Mouse (Mus musculus): Measurements from ENCODE around the gene Gm42372. TPM values are rescaled to one million over a fixed set of nuclear protein-coding genes. Genes with fewer than 3 reads are reported as not detected.
"Not testable (repeated sequence)": the region's sequence is repeated elsewhere in the genome, so short reads cannot be mapped to it uniquely, and the experiment has no call there.

The Gm42372 gene
- polyA plus RNA-seq, 1 experiment from 2014 or later, result 0.59 TPM

DNA sequence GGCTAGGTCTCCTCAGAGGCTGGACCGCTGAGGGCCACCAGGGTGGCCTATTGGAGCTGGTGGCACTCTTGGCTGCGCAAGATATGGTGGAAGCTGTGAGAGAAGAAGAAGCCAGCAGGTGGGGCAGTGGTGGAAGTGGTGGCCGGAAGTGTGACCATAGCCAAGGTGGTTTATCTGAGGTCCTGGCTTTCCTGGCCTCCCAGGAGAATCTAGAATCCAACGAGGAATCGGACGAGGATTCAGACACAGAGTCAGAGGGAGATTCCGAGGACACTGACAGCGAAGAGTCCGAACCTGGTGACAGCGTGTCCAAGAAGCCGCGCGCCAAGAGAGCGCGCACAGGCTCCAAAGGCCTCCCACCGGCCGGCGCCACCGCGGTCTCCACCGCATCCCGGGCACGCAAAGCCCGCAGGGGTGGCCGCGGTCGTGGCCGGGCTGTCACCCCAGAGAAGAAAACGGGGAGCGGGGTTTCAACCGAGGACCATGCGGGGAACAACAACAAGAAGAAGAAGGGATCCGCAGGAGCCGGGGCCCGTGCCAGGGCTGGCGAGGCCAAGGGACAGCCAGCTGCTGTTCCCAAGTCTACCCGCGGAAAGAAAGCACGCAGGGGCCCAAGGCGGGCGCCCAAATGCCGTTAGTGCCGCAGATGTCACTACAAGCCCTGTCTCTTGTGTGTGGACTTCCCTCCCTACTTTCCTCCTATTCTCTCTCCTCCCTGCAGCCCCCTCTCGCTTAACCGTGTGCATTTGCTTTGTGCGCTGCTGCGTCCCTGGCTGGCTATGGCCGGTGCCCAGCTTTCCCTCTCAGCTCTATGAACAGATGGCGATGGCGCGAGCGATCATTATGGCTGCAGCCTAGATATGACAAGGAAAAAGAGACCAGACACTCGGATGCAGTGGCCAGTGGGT lies 36.2 kb upstream of the Gm42372 start:
- WGBS, result 13% methylated on average over 53 of the region's 53 CpGs
- Histone ChIP-seq H3K4me3 (ENCODE audit: low read depth, low read length) (peak overlapping the region; percentile 31), H3K36me3 (ENCODE audit: control insufficient read depth, insufficient read depth, low read length) (no peaks in the 10 kb centered on the region), H3K9me3 (ENCODE audit: control insufficient read depth, low read depth, low read length) (no peaks in the 10 kb centered on the region), H3K9ac (replicated peaks; ENCODE audit: low read depth, low read length) (peak overlapping the region; percentile 25; the same call in 1 of the 2 replicates), H3K4me1 (ENCODE audit: control insufficient read depth, insufficient read depth, low read length) (peaks cover 43% of the 10 kb centered on the region), H3K4me2 (replicated peaks; ENCODE audit: low read depth, low read length) (peak overlapping the region; percentile 59), H3K27me3 (ENCODE audit: control insufficient read depth, insufficient read depth, low read length) (peaks cover 20% of the 10 kb centered on the region), H3K27ac (ENCODE audit: low read length) (no peak overlapping the region)
- ATAC-seq (ENCODE audit: insufficient number of reproducible peaks, insufficient read depth, low FRiP score, low read depth), result no peak

DNA sequence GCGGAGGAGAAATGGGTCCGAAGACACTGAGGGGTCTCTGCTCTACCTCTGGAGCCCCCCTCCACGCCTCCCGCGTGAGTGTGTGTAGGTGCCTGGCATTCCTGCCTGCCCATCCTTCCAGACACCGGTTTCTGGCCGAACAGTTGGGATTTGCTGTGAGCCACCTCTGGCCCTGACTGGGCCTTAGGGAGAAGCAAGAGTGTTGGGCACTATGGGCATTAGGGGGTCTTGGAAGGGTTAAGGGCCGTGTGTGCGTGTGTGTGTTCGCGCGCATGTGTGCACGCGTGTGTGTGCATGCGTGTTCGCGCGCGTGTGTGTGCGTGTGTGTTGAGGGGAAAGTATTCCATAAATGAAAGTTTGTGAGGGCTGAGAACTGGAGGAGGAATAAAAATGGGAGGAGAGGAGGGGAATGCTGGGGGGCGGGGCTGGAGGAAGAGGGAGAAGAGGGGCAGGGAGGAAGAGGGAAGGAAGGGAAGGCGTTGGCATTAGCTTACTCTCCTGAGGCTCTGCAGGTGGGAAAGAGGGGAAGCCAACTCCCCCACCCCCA lies 35.5 kb upstream of the Gm42372 start:
- Histone ChIP-seq H3K4me2 (replicated peaks; ENCODE audit: low read depth, low read length) (peak overlapping the region; percentile 59), H3K4me3 (ENCODE audit: low read depth, low read length) (peak overlapping the region; percentile 31), H3K27ac (ENCODE audit: low read length) (0 out of 2 replicates have a peak overlapping the region, but pooled peaks have one; percentile 16), H3K36me3 (ENCODE audit: control insufficient read depth, insufficient read depth, low read length) (no peaks in the 10 kb centered on the region), H3K27me3 (ENCODE audit: control insufficient read depth, insufficient read depth, low read length) (peaks cover 20% of the 10 kb centered on the region), H3K9ac (replicated peaks; ENCODE audit: low read depth, low read length) (no peak overlapping the region), H3K4me1 (ENCODE audit: control insufficient read depth, insufficient read depth, low read length) (peaks cover 43% of the 10 kb centered on the region), H3K9me3 (ENCODE audit: control insufficient read depth, low read depth, low read length) (no peaks in the 10 kb centered on the region)
- 17% methylated on average over 22 of the region's 22 CpGs for WGBS
- ATAC-seq (ENCODE audit: insufficient number of reproducible peaks, insufficient read depth, low FRiP score, low read depth), result no peak

DNA sequence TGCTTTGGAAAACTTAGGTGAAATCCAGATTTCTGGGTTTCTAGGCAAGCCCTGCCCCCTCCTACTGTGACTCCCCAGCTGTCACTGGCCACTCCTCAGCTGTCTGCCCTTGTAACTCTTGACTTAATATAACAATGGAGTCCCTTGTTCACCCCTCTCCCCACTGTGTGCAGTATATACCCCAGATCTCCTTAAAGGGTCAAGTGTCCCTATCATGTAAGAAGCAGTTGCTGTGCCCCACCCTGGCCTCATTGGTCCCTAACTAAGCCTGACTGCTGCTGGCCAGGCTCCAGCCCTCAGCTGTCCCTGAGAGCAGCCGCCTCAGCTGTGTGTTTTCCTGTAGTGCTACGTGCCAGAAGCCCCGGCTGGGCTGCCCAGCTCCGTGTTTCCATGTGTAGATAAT lies 34.9 kb upstream of the Gm42372 start:
- no peak overlapping the region for H3K9ac ChIP-seq (replicated peaks; ENCODE audit: low read depth, low read length)
- peaks cover 20% of the 10 kb centered on the region for H3K27me3 ChIP-seq (ENCODE audit: control insufficient read depth, insufficient read depth, low read length)
- H3K36me3 ChIP-seq (ENCODE audit: control insufficient read depth, insufficient read depth, low read length), result no peaks in the 10 kb centered on the region
- WGBS, result 12% methylated on average over 4 of the region's 4 CpGs
- H3K9me3 ChIP-seq (ENCODE audit: control insufficient read depth, low read depth, low read length), result no peaks in the 10 kb centered on the region
- H3K4me3 ChIP-seq (ENCODE audit: low read depth, low read length), result 0 out of 2 replicates have a peak overlapping the region, but pooled peaks have one; percentile 31
- peak overlapping the region; percentile 39; the same call in 1 of the 2 replicates for H3K27ac ChIP-seq (ENCODE audit: low read length)
- ATAC-seq (ENCODE audit: insufficient number of reproducible peaks, insufficient read depth, low FRiP score, low read depth), result no peak
- H3K4me1 ChIP-seq (ENCODE audit: control insufficient read depth, insufficient read depth, low read length), result peaks cover 43% of the 10 kb centered on the region
- H3K4me2 ChIP-seq (replicated peaks; ENCODE audit: low read depth, low read length), result peak overlapping the region; percentile 59

DNA sequence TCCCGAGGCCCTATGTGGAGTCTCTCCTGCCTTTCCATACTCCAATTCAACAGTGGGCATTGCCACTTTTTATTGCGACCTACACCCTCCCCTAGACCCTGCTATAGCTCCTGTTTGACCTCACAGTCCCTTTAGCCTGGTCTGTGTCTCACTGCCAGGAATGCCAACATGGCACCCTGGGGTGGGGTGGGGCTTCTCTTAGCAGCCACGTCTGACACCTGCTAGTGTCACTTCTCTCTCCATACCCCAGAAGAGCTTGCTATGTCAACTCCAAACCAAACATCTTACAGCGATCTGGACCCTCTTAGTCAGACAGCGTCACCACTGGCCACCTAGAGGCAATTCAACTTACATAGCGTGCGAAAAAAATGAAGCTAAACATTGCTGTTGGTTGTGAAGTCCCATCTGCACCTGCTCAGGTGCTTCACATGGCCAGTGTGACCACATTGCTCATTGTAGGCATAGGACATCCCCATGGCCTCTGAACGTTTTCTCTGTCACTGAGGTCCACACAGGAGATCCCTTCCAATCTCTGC lies 33.9 kb upstream of the Gm42372 start:
- Histone ChIP-seq H3K27ac (ENCODE audit: low read length) (no peak overlapping the region), H3K4me3 (ENCODE audit: low read depth, low read length) (no peak overlapping the region), H3K4me2 (replicated peaks; ENCODE audit: low read depth, low read length) (no peak overlapping the region), H3K27me3 (ENCODE audit: control insufficient read depth, insufficient read depth, low read length) (peaks cover 20% of the 10 kb centered on the region), H3K4me1 (ENCODE audit: control insufficient read depth, insufficient read depth, low read length) (peaks cover 40% of the 10 kb centered on the region), H3K9ac (replicated peaks; ENCODE audit: low read depth, low read length) (no peak overlapping the region), H3K9me3 (ENCODE audit: control insufficient read depth, low read depth, low read length) (no peaks in the 10 kb centered on the region), H3K36me3 (ENCODE audit: control insufficient read depth, insufficient read depth, low read length) (no peaks in the 10 kb centered on the region)
- ATAC-seq (ENCODE audit: insufficient number of reproducible peaks, insufficient read depth, low FRiP score, low read depth), result no peak
- WGBS, result 63% methylated on average over 8 of the region's 8 CpGs

DNA sequence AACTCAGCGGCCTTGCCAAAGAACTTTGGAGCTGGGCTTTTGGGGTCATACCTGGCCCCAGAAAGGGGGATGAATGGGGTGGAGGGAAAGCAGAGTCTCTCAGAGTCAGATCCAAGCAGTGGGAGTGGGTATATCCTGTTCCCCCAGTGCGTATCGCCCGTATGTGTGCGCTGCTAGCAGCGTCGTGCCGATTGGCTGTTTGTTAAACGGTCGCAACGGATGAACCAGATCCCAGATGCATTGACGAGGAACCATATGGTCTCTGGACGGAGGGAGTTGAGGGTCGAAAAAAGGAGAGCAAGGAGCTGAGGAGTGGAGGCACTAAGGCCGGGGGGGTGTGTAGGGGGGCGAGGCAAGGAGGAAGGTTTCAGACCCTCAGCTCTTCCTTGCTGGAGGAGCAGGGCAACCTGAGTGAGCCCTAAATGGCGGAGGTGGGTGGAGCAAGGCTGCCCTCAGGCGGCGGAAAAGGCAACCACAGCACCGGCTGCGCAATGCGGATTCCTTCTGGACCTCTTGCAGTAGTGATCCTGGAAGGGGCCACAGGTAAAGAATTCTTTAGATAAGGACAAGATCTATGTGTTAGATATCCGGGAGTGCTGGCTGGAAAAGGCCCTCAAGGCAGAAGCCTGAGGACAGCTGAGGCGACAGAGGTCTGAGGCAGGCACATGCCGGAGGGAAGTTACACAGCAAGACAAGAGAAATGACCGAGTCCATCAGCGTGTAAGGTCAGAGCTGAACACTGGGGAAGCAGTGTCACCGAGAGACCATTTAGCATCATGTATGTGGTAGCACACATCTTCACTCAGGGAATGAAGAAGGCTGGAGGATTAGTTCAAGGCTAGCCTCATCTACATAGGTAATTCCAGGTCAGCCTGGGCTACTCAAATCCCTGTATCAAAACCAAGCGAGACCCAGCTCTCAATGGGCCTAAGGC lies 32.7 kb upstream of the Gm42372 start:
- peak overlapping the region; percentile 42 for H3K4me2 ChIP-seq (replicated peaks; ENCODE audit: low read depth, low read length)
- H3K4me3 ChIP-seq (ENCODE audit: low read depth, low read length), result peak overlapping the region; percentile 13; the same call in 1 of the 2 replicates
- H3K4me1 ChIP-seq (ENCODE audit: control insufficient read depth, insufficient read depth, low read length), result peaks cover 34% of the 10 kb centered on the region
- no peaks in the 10 kb centered on the region for H3K9me3 ChIP-seq (ENCODE audit: control insufficient read depth, low read depth, low read length)
- H3K27ac ChIP-seq (ENCODE audit: low read length), result no peak overlapping the region
- no peaks in the 10 kb centered on the region for H3K36me3 ChIP-seq (ENCODE audit: control insufficient read depth, insufficient read depth, low read length)
- peak; percentile 59 for ATAC-seq (ENCODE audit: insufficient number of reproducible peaks, insufficient read depth, low FRiP score, low read depth)
- H3K9ac ChIP-seq (replicated peaks; ENCODE audit: low read depth, low read length), result no peak overlapping the region
- 11% methylated on average over 29 of the region's 29 CpGs for WGBS
- peaks cover 16% of the 10 kb centered on the region for H3K27me3 ChIP-seq (ENCODE audit: control insufficient read depth, insufficient read depth, low read length)

DNA sequence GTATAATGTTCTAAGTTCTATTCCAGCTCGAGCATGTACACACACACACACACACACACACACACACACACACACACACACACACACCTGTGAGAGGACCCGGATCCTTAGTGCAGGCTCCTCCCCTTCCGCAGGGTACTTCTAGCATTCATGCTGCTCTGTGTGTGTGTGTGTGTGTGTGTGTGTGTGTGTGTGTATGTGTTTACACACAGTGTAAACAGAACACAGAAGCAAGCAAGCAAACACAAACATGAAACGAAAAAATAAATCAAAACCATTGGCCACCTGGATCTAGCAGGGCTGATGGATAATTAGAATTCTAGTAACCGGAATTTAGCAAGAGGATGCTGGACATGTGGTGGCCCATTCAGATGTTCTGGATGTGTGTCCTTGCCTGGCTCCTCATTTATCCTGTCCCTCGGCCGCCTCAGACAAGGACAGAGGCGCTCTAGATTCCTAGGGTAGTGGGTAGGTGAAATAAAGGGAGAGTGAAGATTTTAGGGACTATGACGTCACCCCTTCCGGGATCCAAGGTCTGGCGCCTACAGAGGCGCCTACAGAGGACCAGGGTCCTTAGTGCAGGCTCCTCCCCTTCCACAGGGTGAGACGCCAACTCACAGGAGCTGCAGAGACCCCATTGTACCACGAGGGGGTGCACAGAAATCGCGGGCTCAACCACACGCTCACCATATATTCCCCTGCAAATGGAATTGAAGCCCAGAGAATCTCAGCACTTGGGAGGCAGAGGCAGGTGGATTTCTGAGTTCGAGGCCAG lies 31.8 kb upstream of the Gm42372 start:
- Histone ChIP-seq H3K4me2 (replicated peaks; ENCODE audit: low read depth, low read length) (no peak overlapping the region), H3K27ac (ENCODE audit: low read length) (no peak overlapping the region), H3K9me3 (ENCODE audit: control insufficient read depth, low read depth, low read length) (no peaks in the 10 kb centered on the region), H3K4me3 (ENCODE audit: low read depth, low read length) (no peak overlapping the region), H3K9ac (replicated peaks; ENCODE audit: low read depth, low read length) (no peak overlapping the region), H3K4me1 (ENCODE audit: control insufficient read depth, insufficient read depth, low read length) (peaks cover 25% of the 10 kb centered on the region), H3K36me3 (ENCODE audit: control insufficient read depth, insufficient read depth, low read length) (no peaks in the 10 kb centered on the region), H3K27me3 (ENCODE audit: control insufficient read depth, insufficient read depth, low read length) (peaks cover 11% of the 10 kb centered on the region)
- 28% methylated on average over 18 of the region's 18 CpGs for WGBS
- peak; percentile 64; the same call in 1 of the 2 replicates for ATAC-seq (ENCODE audit: insufficient number of reproducible peaks, insufficient read depth, low FRiP score, low read depth)

DNA sequence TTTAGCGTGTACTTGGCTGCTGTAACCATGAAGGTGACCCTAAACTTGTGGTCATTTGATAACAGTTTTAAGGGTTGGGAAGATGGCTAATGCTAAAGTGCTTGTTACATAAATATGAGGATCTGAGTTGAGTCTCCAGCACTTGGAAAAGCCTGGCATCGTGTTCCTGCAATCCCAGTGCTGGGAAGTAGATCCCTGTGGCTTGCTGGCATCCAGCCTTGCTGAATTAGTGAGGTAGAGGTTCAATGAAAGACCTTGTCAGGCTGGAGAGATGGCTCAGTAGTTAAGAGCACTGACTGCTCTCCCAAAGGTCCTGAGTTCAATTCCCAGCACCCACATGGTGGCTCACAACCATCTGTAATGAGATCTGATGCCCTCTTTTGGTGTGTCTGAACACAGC lies 29.1 kb upstream of the Gm42372 start:
- not testable (repeated sequence) for H3K4me2 ChIP-seq (replicated peaks; ENCODE audit: low read depth, low read length); H3K9me3 ChIP-seq (ENCODE audit: control insufficient read depth, low read depth, low read length); H3K9ac ChIP-seq (replicated peaks; ENCODE audit: low read depth, low read length); H3K36me3 ChIP-seq (ENCODE audit: control insufficient read depth, insufficient read depth, low read length); ATAC-seq (ENCODE audit: insufficient number of reproducible peaks, insufficient read depth, low FRiP score, low read depth); H3K27me3 ChIP-seq (ENCODE audit: control insufficient read depth, insufficient read depth, low read length); H3K4me1 ChIP-seq (ENCODE audit: control insufficient read depth, insufficient read depth, low read length); H3K4me3 ChIP-seq (ENCODE audit: low read depth, low read length); H3K27ac ChIP-seq (ENCODE audit: low read length)
- 70% methylated on average over 2 of the region's 2 CpGs for WGBS

Data from stomach, embryonic 14.5 days (tissue).